Mouse (Mus musculus): ENCODE results near the gene Tcn2.

DNA sequence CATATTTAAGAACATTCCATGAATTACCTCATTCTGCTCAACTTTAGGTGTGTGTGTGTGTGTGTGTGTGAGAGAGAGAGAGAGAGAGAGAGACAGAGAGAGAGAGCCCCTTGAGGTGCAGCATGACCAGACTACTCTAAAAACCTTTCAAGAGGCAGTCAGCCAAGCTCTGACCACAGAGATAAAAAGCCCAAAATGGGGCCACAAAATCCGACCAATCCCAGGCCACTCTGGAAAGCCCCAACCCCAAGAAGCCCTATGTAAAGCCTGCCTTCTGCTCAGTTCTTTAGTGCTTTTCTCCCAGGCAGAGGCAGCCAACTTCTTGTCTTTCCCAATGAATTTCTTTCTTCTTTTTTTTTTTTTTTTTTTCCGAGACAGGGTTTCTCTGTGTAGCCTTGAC lies 28.9 kb upstream of the Tcn2 start:
- TF ChIP-seq CTCF (IDR thresholded peaks at IDR 0.05; ENCODE audit: low read depth, low read length) (no peak), TAL1 (conservative IDR thresholded peaks at IDR 0.05; ENCODE audit: low read depth, low read length) (no peak), GATA2 (IDR thresholded peaks at IDR 0.05; ENCODE audit: borderline replicate concordance, low read depth, low read length) (no peak)

All from G1E (cell line).